Mouse (Mus musculus) myocyte (in vitro differentiated cells): ENCODE data around the gene Mfsd4b1. TPM values are rescaled to one million over a fixed set of nuclear protein-coding genes. Genes with fewer than 3 reads are reported as not detected.

Source experiments
- H3K27me3 ChIP-seq: one replicate; pipeline ENCODE4 v1.6.1; 2011; ENCODE audit not compliant: control insufficient read depth, insufficient read depth, insufficient read length
- H3K36me3 ChIP-seq: one replicate; pipeline ENCODE4 v1.6.1; 2011; ENCODE audit not compliant: control insufficient read depth, insufficient read depth
- H3K4me2 ChIP-seq: one replicate; pipeline ENCODE4 v1.6.1; 2011; ENCODE audit warnings: low read depth, control low read depth
- H3K4me3 ChIP-seq: one replicate; pipeline ENCODE4 v1.5.1; 2011; ENCODE audit warnings: mild to moderate bottlenecking, control low read depth, moderate library complexity
- H3K79me2 ChIP-seq: one replicate; pipeline ENCODE4 v1.6.1; 2011; ENCODE audit not compliant: control insufficient read depth, insufficient read depth
- H3ac ChIP-seq: one replicate; pipeline ENCODE4 v1.6.1; 2011; ENCODE audit not compliant: control insufficient read depth, insufficient read length
- CEBPB ChIP-seq: IDR thresholded peaks from 2 replicates; pipeline ENCODE4 v1.6.1; 2011; ENCODE audit warnings: mild to moderate bottlenecking, moderate library complexity; ENCODE audit not compliant: poor library complexity, insufficient read depth, severe bottlenecking
- E2F4 ChIP-seq: IDR thresholded peaks from one replicate; pipeline ENCODE4 v1.6.1; 2011; ENCODE audit warnings: mild to moderate bottlenecking, control low read depth, moderate library complexity; ENCODE audit not compliant: insufficient read depth
- MAX ChIP-seq: IDR thresholded peaks from one replicate; pipeline ENCODE4 v1.6.1; 2011; ENCODE audit warnings: low read depth, mild to moderate bottlenecking, control low read depth
- MYOD1 ChIP-seq, 3 experiments: IDR thresholded peaks; one replicate each; pipeline ENCODE4 v1.6.1; 2011; ENCODE audit warnings: control low read depth in 2 of 3, low read depth in 2 of 3, mild to moderate bottlenecking in 2 of 3, moderate library complexity in 1 of 3; ENCODE audit not compliant: insufficient read length in 2 of 3, control insufficient read depth in 1 of 3
- MYOG ChIP-seq, 3 experiments: IDR thresholded peaks; one replicate each; pipeline ENCODE4 v1.6.1; 2011; ENCODE audit warnings: control low read depth in 2 of 3, low read depth in 2 of 3, mild to moderate bottlenecking in 2 of 3; ENCODE audit not compliant: insufficient read length in 2 of 3, control insufficient read depth in 1 of 3, insufficient read depth in 1 of 3
- POLR2A ChIP-seq: IDR thresholded peaks from one replicate; pipeline ENCODE4 v1.6.1; 2011; ENCODE audit warnings: low read depth, mild to moderate bottlenecking, control low read depth, moderate library complexity; ENCODE audit not compliant: insufficient read length
- POLR2AphosphoS2 ChIP-seq: IDR thresholded peaks from one replicate; pipeline ENCODE4 v1.6.1; 2011; ENCODE audit warnings: low read depth, control low read depth; ENCODE audit not compliant: insufficient read length
- REST ChIP-seq: IDR thresholded peaks from one replicate; pipeline ENCODE4 v1.6.1; 2011; ENCODE audit warnings: mild to moderate bottlenecking, control low read depth, moderate library complexity; ENCODE audit not compliant: insufficient read depth, insufficient read length
- SRF ChIP-seq: IDR thresholded peaks from one replicate; pipeline ENCODE4 v1.6.1; 2011; ENCODE audit warnings: low read depth; ENCODE audit not compliant: control insufficient read depth, insufficient read length
- TCF12 ChIP-seq: IDR thresholded peaks from one replicate; pipeline ENCODE4 v1.6.1; 2011; ENCODE audit warnings: mild to moderate bottlenecking, control low read depth; ENCODE audit not compliant: poor library complexity, insufficient read depth, severe bottlenecking
- TCF3 ChIP-seq: IDR thresholded peaks from one replicate; pipeline ENCODE4 v1.6.1; 2011; ENCODE audit warnings: low read depth, control low read depth; ENCODE audit not compliant: insufficient read length
- USF1 ChIP-seq: IDR thresholded peaks from one replicate; pipeline ENCODE4 v1.6.1; 2011; ENCODE audit warnings: low read depth, mild to moderate bottlenecking, control low read depth, moderate library complexity
- polyA plus RNA-seq: library from polyadenylated mRNA; unstranded; fragments of >200 nt; fragmentation: generic; extraction: Trizol; gene quantifications from one replicate; pipeline ENCODE4 v1.2.1, GENCODE M21; 2012; ENCODE audit warnings: missing spikeins

Mfsd4b1 gene
- polyA plus RNA-seq, 1 experiment, result 0.11 TPM

- Histone ChIP-seq H3K4me2 (no peak overlapping the region), H3K27me3 (no peaks in the 10 kb centered on the region), H3K79me2 (no peaks in the 10 kb centered on the region), H3K36me3 (no peaks in the 10 kb centered on the region), H3ac (no peak overlapping the region), H3K4me3 (no peak overlapping the region)
- TF ChIP-seq MYOD1 (IDR thresholded peaks at IDR 0.05; ENCODE audit: control insufficient read depth in 1 of 3, insufficient read length in 2 of 3, low read depth in 2 of 3) (no peak), SRF (no peak), POLR2AphosphoS2 (no peak), POLR2A (no peak), CEBPB (no peak), MAX (no peak), USF1 (no peak), MYOG (IDR thresholded peaks at IDR 0.05; ENCODE audit: control insufficient read depth in 1 of 3, insufficient read depth in 1 of 3, insufficient read length in 2 of 3, low read depth in 2 of 3) (no peak), E2F4 (no peak), REST (no peak), TCF12 (no peak), TCF3 (no peak)
These were observed 11.9 kb upstream of the Mfsd4b1 start for GRCm38 (mm10) chr10:40036686-40037560.

- Histone ChIP-seq H3K4me2 (no peak overlapping the region), H3ac (no peak overlapping the region), H3K36me3 (no peaks in the 10 kb centered on the region), H3K27me3 (no peaks in the 10 kb centered on the region), H3K4me3 (no peak overlapping the region), H3K79me2 (no peaks in the 10 kb centered on the region)
- TF ChIP-seq USF1 (no peak), POLR2A (no peak), POLR2AphosphoS2 (no peak), MYOG (IDR thresholded peaks at IDR 0.05; ENCODE audit: control insufficient read depth in 1 of 3, insufficient read depth in 1 of 3, insufficient read length in 2 of 3, low read depth in 2 of 3) (no peak), MYOD1 (IDR thresholded peaks at IDR 0.05; ENCODE audit: control insufficient read depth in 1 of 3, insufficient read length in 2 of 3, low read depth in 2 of 3) (no peak), REST (no peak), MAX (no peak), TCF3 (no peak), CEBPB (no peak), E2F4 (no peak), TCF12 (no peak), SRF (no peak)
These were observed 9.9 kb upstream of the Mfsd4b1 start for GRCm38 (mm10) chr10:40034956-40035355.

DNA sequence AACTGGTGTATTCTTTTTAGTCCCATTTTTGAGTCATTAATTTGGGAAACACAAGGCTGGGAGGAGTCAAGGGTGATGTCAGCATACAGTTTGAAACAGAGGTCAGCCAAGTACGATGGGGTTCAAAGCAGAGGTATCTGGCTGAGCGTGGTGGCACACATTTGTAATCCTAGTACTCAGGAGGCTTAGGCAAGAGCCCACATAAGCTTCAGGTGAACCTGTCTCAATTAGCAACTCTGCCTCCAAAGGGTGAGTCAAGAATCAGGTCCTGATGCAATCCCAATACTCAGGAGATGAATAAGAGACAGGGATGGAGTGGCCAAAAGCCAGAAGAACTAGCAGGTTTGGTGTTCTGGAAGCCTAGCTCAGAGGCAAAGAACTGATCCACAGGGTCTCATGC, 7.8 kb upstream of the Mfsd4b1 start:
- no peak overlapping the region for H3K4me2 ChIP-seq
- H3K27me3 ChIP-seq, result no peaks in the 10 kb centered on the region
- H3K4me3 ChIP-seq, result no peak overlapping the region

GRCm38 (mm10) chr10:40030716-40031115, 5.6 kb upstream of the Mfsd4b1 start:
- TF ChIP-seq CEBPB, result no peak
- TF ChIP-seq SRF, result no peak
- no peak for TF ChIP-seq E2F4
- TF ChIP-seq MYOG (IDR thresholded peaks at IDR 0.05; ENCODE audit: control insufficient read depth in 1 of 3, insufficient read depth in 1 of 3, insufficient read length in 2 of 3, low read depth in 2 of 3), result no peak
- no peak for TF ChIP-seq USF1
- TF ChIP-seq MAX, result no peak
- TF ChIP-seq TCF3, result no peak
- no peak for TF ChIP-seq TCF12
- no peak for TF ChIP-seq POLR2AphosphoS2
- no peak for TF ChIP-seq POLR2A
- TF ChIP-seq REST, result no peak
- TF ChIP-seq MYOD1 (IDR thresholded peaks at IDR 0.05; ENCODE audit: control insufficient read depth in 1 of 3, insufficient read length in 2 of 3, low read depth in 2 of 3), result no peak
- Histone ChIP-seq H3K27me3 (no peaks in the 10 kb centered on the region), H3K4me3 (no peak overlapping the region), H3ac (no peak overlapping the region), H3K36me3 (no peaks in the 10 kb centered on the region), H3K79me2 (no peaks in the 10 kb centered on the region), H3K4me2 (no peak overlapping the region)

More for the DNA sequence above, 7.8 kb upstream of the Mfsd4b1 start:
- H3K36me3 ChIP-seq, result no peaks in the 10 kb centered on the region
- H3ac ChIP-seq, result no peak overlapping the region
- TF ChIP-seq REST (no peak), SRF (no peak), TCF3 (no peak), USF1 (no peak), E2F4 (no peak), POLR2A (no peak), MYOG (IDR thresholded peaks at IDR 0.05; ENCODE audit: control insufficient read depth in 1 of 3, insufficient read depth in 1 of 3, insufficient read length in 2 of 3, low read depth in 2 of 3) (no peak), TCF12 (no peak), MYOD1 (IDR thresholded peaks at IDR 0.05; ENCODE audit: control insufficient read depth in 1 of 3, insufficient read length in 2 of 3, low read depth in 2 of 3) (no peak), POLR2AphosphoS2 (no peak), MAX (no peak), CEBPB (no peak)
- no peaks in the 10 kb centered on the region for H3K79me2 ChIP-seq
